Mouse (Mus musculus): ENCODE measurements at regions not wholly inside any gene's neighbourhood (a gene's known extent, or its start where the extent isn't known, plus 50 kb on each side); places are given as distances from the start of the nearest gene placed in this dataset.

DNA sequence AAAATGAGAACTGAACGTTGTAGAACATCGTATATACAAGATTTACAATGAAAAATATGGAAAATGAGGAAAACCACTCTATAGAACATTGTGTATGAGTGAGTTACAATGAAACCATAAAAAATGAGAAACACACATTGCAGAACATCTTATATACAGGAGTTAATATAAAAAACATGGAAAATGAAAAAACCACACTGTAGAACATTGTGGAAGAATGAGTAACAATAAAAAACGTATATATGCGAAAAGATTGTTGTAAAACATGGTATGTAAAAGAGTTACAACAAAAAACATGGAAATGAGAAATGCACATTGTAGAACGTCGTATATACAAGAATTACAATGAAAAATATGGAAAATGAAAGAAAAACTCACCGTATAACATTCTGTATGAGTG is 301.2 kb downstream of the Gm3376 start:
- peak; percentile 5 for DNase-seq (ENCODE audit: low spot score)

GRCm38 (mm10) chrY:4073566-4073965 is 302.1 kb downstream of the Gm3376 start:
- peak; percentile 6 for DNase-seq (ENCODE audit: low spot score)
